Mouse (Mus musculus) liver, embryonic 14.5 days (tissue): Measurements from ENCODE around the gene Phlda1.

Source experiments
- CTCF ChIP-seq: IDR thresholded peaks from 2 replicates; pipeline ENCODE4 v1.5.1; 2016; ENCODE audit warnings: antibody characterized with exemption, low read depth, control low read depth
- EP300 ChIP-seq: IDR thresholded peaks from 2 replicates; pipeline ENCODE4 v1.6.1; 2016; ENCODE audit warnings: antibody characterized with exemption, low read depth

- TF ChIP-seq CTCF (no peak), EP300 (no peak)
These were observed 44.1 kb downstream of the Phlda1 start for GRCm38 (mm10) chr10:111550075-111550695.
